29 mouse cellular contexts compared by ENCODE assay signal in genomic region chr16:92442150-92442549, GRCm38 (mm10). TPM values are rescaled to one million over a fixed set of nuclear protein-coding genes. Genes with fewer than 3 reads are reported as not detected.
A peak's percentile ranks its signal among the peaks of the same experiment; 100 is the strongest.
DNase-seq lines count a peak whose midpoint lies in the region; ATAC-seq and TF ChIP-seq lines count a peak whose summit lies in the region.
"Had no signal": no experiment of that assay in that cellular context is flagged by ENCODE, and none has a peak within 500 bp of the region (broad histone marks: within the 10 kb centered on the region; RNA-seq: fewer than 3 reads in every experiment).

No protein-coding gene starts in this region.

- H3K27ac ChIP-seq in heart, embryonic 10.5 days: peak overlapping the region; percentile 85
- no peak overlapping the region; the same call in 1 of the 2 replicates for H3K27ac ChIP-seq in heart, adult 2 months
- H3K27ac ChIP-seq in heart, embryonic 14.5 days (replicated peaks in 1 of 2; ENCODE audit: control insufficient read depth in 1 of 2, insufficient read depth in 1 of 2, low read depth in 2 of 2, low read length in 2 of 2): no peak overlapping the region; a peak in 1 of 4 replicates
- H3K27ac ChIP-seq: embryonic facial prominence, embryonic 13.5 days; forebrain, embryonic 12.5 days; forebrain, embryonic 15.5 days; hindbrain, embryonic 15.5 days; kidney, embryonic 15.5 days had no signal

- peak; percentile 56 for DNase-seq in adrenal gland, adult 2 months
- DNase-seq in adrenal gland, adult 18-20 months (ENCODE audit: low spot score in 2 of 2): no peak
- no peak for DNase-seq in heart, embryonic 10.5 days (ENCODE audit: low spot score)
- DNase-seq in heart, adult 2 months: no peak
- no peak for DNase-seq in heart, postnatal 4 days
- DNase-seq in adrenal gland, postnatal 36 days: peak; percentile 53 to 54
- DNase-seq in thymus, postnatal 10 days (ENCODE audit: low spot score in 2 of 2): no peak
- DNase-seq: B cell, adult 2 months; cerebellum, adult 11 months; cerebellum, adult 2 months; cerebellum, adult 9-11 months; cerebellum, postnatal 25 days; gastrocnemius, postnatal 25 days; heart, adult 18-20 months; kidney, adult 8-10 months had no signal

- TF ChIP-seq POLR2A in heart, adult 2 months (IDR thresholded peaks at IDR 0.05; ENCODE audit: insufficient read depth, low read depth, low read length): no peak

- H3K4me3 ChIP-seq in heart, embryonic 10.5 days: no peak overlapping the region
- H3K4me3 ChIP-seq in heart, adult 2 months: no peak overlapping the region
- no peak overlapping the region for H3K4me3 ChIP-seq in heart, embryonic 14.5 days (ENCODE audit: control insufficient read depth in 1 of 2, insufficient read depth in 1 of 2, low read depth in 1 of 2, low read length in 2 of 2)
- H3K4me3 ChIP-seq: embryonic facial prominence, embryonic 13.5 days; erythroblast, embryonic 14.5 days; forebrain, embryonic 12.5 days; forebrain, embryonic 15.5 days; hindbrain, embryonic 12.5 days; hindbrain, embryonic 15.5 days; kidney, embryonic 15.5 days had no signal

- H3K9me3 ChIP-seq in heart, embryonic 10.5 days: no peaks in the 10 kb centered on the region
- no peaks in the 10 kb centered on the region for H3K9me3 ChIP-seq in heart, embryonic 14.5 days (ENCODE audit: control insufficient read depth, low read length)
- H3K9me3 ChIP-seq: embryonic facial prominence, embryonic 13.5 days; forebrain, embryonic 12.5 days; forebrain, embryonic 15.5 days; G1E; hindbrain, embryonic 12.5 days; hindbrain, embryonic 15.5 days; kidney, embryonic 15.5 days had no signal

- no peak for TF ChIP-seq CTCF in heart, adult 2 months (IDR thresholded peaks at IDR 0.05)

- H3K4me1 ChIP-seq in heart, embryonic 10.5 days: peaks cover 63% of the 10 kb centered on the region
- H3K4me1 ChIP-seq in heart, adult 2 months (ENCODE audit: control insufficient read depth, insufficient read depth, low read length): peaks cover 16% of the 10 kb centered on the region
- peaks cover 44 to 50% of the 10 kb centered on the region in 2 experiments for H3K4me1 ChIP-seq in heart, embryonic 14.5 days (ENCODE audit: control insufficient read depth in 2 of 2, insufficient read depth in 2 of 2, low read length in 2 of 2)

- no peaks in the 10 kb centered on the region; the same call in 1 of the 2 replicates for H3K79me2 ChIP-seq in heart, adult 2 months (replicated peaks; ENCODE audit: control insufficient read depth, insufficient read depth, low read length)

- no peak overlapping the region for H3K9ac ChIP-seq in heart, adult 2 months (ENCODE audit: low read depth, low read length)
- peak overlapping the region; percentile 52; the same call in 1 of the 2 replicates for H3K9ac ChIP-seq in heart, embryonic 14.5 days (ENCODE audit: low read length)
- H3K9ac ChIP-seq: embryonic facial prominence, embryonic 13.5 days; forebrain, embryonic 12.5 days; forebrain, embryonic 15.5 days; hindbrain, embryonic 12.5 days; hindbrain, embryonic 15.5 days; kidney, embryonic 15.5 days had no signal

- H3K36me3 ChIP-seq in heart, embryonic 10.5 days: no peaks in the 10 kb centered on the region
- no peaks in the 10 kb centered on the region for H3K36me3 ChIP-seq in heart, adult 2 months (ENCODE audit: control insufficient read depth, insufficient read depth, low read length)
- H3K36me3 ChIP-seq in heart, embryonic 14.5 days (ENCODE audit: control insufficient read depth, insufficient read depth, low read length): no peaks in the 10 kb centered on the region
- H3K36me3 ChIP-seq: embryonic facial prominence, embryonic 13.5 days; forebrain, embryonic 12.5 days; forebrain, embryonic 15.5 days; hindbrain, embryonic 12.5 days; hindbrain, embryonic 15.5 days; kidney, embryonic 15.5 days had no signal

- no peak overlapping the region for H3K4me2 ChIP-seq in heart, embryonic 14.5 days (ENCODE audit: low read length)
- H3K4me2 ChIP-seq: embryonic facial prominence, embryonic 13.5 days; forebrain, embryonic 12.5 days; forebrain, embryonic 15.5 days; heart, embryonic 11.5 days; hindbrain, embryonic 12.5 days; hindbrain, embryonic 15.5 days; kidney, embryonic 15.5 days had no signal

- no peak for ATAC-seq in heart, embryonic 14.5 days (ENCODE audit: insufficient number of reproducible peaks, insufficient read depth, low FRiP score, low read depth)
- ATAC-seq: forebrain, embryonic 15.5 days; intestine, postnatal 0 days had no signal

- no peak for TF ChIP-seq EP300 in heart, adult 2 months (IDR thresholded peaks at IDR 0.05; ENCODE audit: insufficient read depth, low read depth, low read length)

- 86% methylated on average over 11 of the region's 11 CpGs for WGBS in heart, embryonic 10.5 days
- 71% methylated on average over 11 of the region's 11 CpGs for whole genome bisulfite sequencing in heart, adult 2 months
- 91% methylated on average over 11 of the region's 11 CpGs for WGBS in heart, embryonic 14.5 days

- intact Hi-C loops in heart, adult 2 months (cut with DNase I): no loop called here

- no peaks in the 10 kb centered on the region for H3K27me3 ChIP-seq in heart, embryonic 10.5 days (ENCODE audit: insufficient read depth, poor library complexity, severe bottlenecking)
- no peaks in the 10 kb centered on the region for H3K27me3 ChIP-seq in heart, adult 2 months (ENCODE audit: control insufficient read depth, insufficient read depth, low read length)
- H3K27me3 ChIP-seq in heart, embryonic 14.5 days (ENCODE audit: control insufficient read depth, insufficient read depth, low read length): no peaks in the 10 kb centered on the region
- H3K27me3 ChIP-seq: CH12.LX; embryonic facial prominence, embryonic 13.5 days; forebrain, embryonic 12.5 days; forebrain, embryonic 15.5 days; hindbrain, embryonic 12.5 days; hindbrain, embryonic 15.5 days; kidney, embryonic 15.5 days had no signal

RNA-seq across cellular contexts. Expression of gene Rcan1, which starts 28.5 kb away (rescaled TPM):
- total RNA-seq in adrenal gland, adult 2 months (2021): 10 to 100 TPM; 15.8 to 23.2 TPM
- 4.7 and 5.4 TPM in 2 replicates for polyA plus RNA-seq in adrenal gland, adult 2 months (2012; rRNA removed)
- total RNA-seq in adrenal gland, adult 18-20 months (2021): 10 to 100 TPM; 14.8 to 26.7 TPM
- 78.8 and 129 TPM in 2 replicates for polyA plus RNA-seq in heart, embryonic 10.5 days (2016; fragmentation: Nextera tagmentation; extraction: Ambion mirVana)
- total RNA-seq in heart, adult 2 months (2021): 100 to 1,000 TPM in 1 of 2 experiments, 10 to 100 TPM in 1; 63.0 to 112 TPM
- 40.7 and 61.8 TPM in 2 replicates for polyA plus RNA-seq in heart, adult 2 months (2012; rRNA removed)
- polyA plus RNA-seq in heart, embryonic 14.5 days (2014; fragmentation: Nextera tagmentation; extraction: Ambion mirVana): 105 TPM in 2 replicates
- 100 to 1,000 TPM; 117 to 127 TPM for total RNA-seq in heart, postnatal 4 days (2021)
- 10 to 100 TPM; 18.3 to 22.5 TPM for total RNA-seq in adrenal gland, postnatal 36 days (2021)

RNA-seq across cellular contexts. Expression of gene Clic6, which starts 43.4 kb away (rescaled TPM):
- total RNA-seq in adrenal gland, adult 2 months (2021): under 1 TPM in 1 of 2 experiments, not detected in 1; 0.55 TPM
- polyA plus RNA-seq in adrenal gland, adult 2 months (2012; rRNA removed): 0.08 and 0.21 TPM in 2 replicates
- under 1 TPM; 0.10 to 0.29 TPM for total RNA-seq in adrenal gland, adult 18-20 months (2021)
- polyA plus RNA-seq in heart, embryonic 10.5 days (2016; fragmentation: Nextera tagmentation; extraction: Ambion mirVana): 3.1 and 4.2 TPM in 2 replicates
- under 1 TPM; 0.07 to 0.18 TPM for total RNA-seq in heart, adult 2 months (2021)
- 0.09 and 0.92 TPM in 2 replicates for polyA plus RNA-seq in heart, adult 2 months (2012; rRNA removed)
- 0.72 and 0.89 TPM in 2 replicates for polyA plus RNA-seq in heart, embryonic 14.5 days (2014; fragmentation: Nextera tagmentation; extraction: Ambion mirVana)
- 1 to 10 TPM; 1.0 to 1.8 TPM for total RNA-seq in heart, postnatal 4 days (2021)
- total RNA-seq in adrenal gland, postnatal 36 days (2021): under 1 TPM; 0.13 to 0.23 TPM
- total RNA-seq: common myeloid progenitor, adult 5-6 weeks; gastrocnemius, postnatal 25 days; hematopoietic stem cell, adult 5-6 weeks had no signal
- polyA plus RNA-seq: erythroblast, embryonic 14.5 days had no signal

Comparison
In these comparisons a context has a peak if more than half of its experiments do, and no peak if none do; other contexts are left out.
1. DNase-seq: peak in adrenal gland, adult 2 months (single experiment) and adrenal gland, postnatal 36 days (2 of 2); none in adrenal gland, adult 18-20 months (0 of 2), heart, embryonic 10.5 days (single experiment), heart, adult 2 months (0 of 2), heart, postnatal 4 days (single experiment) and thymus, postnatal 10 days (0 of 2).